ENCODE assay signal across 19 mouse cellular contexts in genomic region chr6:126791488-126791887, GRCm38 (mm10). TPM values are rescaled to one million over a fixed set of nuclear protein-coding genes. Genes with fewer than 3 reads are reported as not detected.
DNase-seq lines count a peak whose midpoint lies in the region; ATAC-seq lines count a peak whose summit lies in the region.
"Had no signal": no experiment of that assay in that cellular context is flagged by ENCODE, and none has a peak within 500 bp of the region (broad histone marks: within the 10 kb centered on the region; RNA-seq: fewer than 3 reads in every experiment).

No protein-coding gene starts in this region.

- DNase-seq in liver: no peak
- no peak for DNase-seq in limb, embryonic 10.5 days (ENCODE audit: low spot score)
- DNase-seq in right cerebral cortex, adult 18-20 months: no peak
- DNase-seq in right cerebral cortex, postnatal 25 days: no peak
- DNase-seq: cerebellum, adult 8-10 months; cerebellum, postnatal 36 days; heart, adult 11 months; kidney, adult 11 months; right cerebral cortex, postnatal 4 days had no signal

- H3K9ac ChIP-seq in heart, embryonic 14.5 days (ENCODE audit: low read length): no peak overlapping the region
- no peak overlapping the region for H3K9ac ChIP-seq in heart, embryonic 11.5 days (ENCODE audit: low read depth, low read length)
- H3K9ac ChIP-seq in liver, embryonic 12.5 days: no peak overlapping the region
- H3K9ac ChIP-seq: forebrain, embryonic 15.5 days; limb, embryonic 13.5 days; liver, embryonic 15.5 days; midbrain, embryonic 15.5 days; neural tube, embryonic 13.5 days had no signal

- H3K36me3 ChIP-seq in heart, embryonic 14.5 days (ENCODE audit: control insufficient read depth, insufficient read depth, low read length): no peaks in the 10 kb centered on the region
- H3K36me3 ChIP-seq in heart, embryonic 11.5 days (ENCODE audit: control insufficient read depth, insufficient read depth, low read length): no peaks in the 10 kb centered on the region
- no peaks in the 10 kb centered on the region for H3K36me3 ChIP-seq in liver, embryonic 12.5 days
- H3K36me3 ChIP-seq in limb, embryonic 10.5 days: no peaks in the 10 kb centered on the region
- H3K36me3 ChIP-seq: forebrain, embryonic 15.5 days; limb, embryonic 13.5 days; liver, embryonic 15.5 days; midbrain, embryonic 15.5 days; neural tube, embryonic 13.5 days had no signal

- no peak for ATAC-seq in heart, embryonic 14.5 days (ENCODE audit: insufficient number of reproducible peaks, insufficient read depth, low FRiP score, low read depth)
- ATAC-seq in heart, embryonic 11.5 days (replicated peaks; ENCODE audit: insufficient number of reproducible peaks, low FRiP score, low TSS enrichment): no peak
- no peak for ATAC-seq in liver, embryonic 12.5 days
- peak; percentile 66 for ATAC-seq in CD4-positive, CD25-positive, alpha-beta regulatory T cell, adult 4 months
- ATAC-seq: forebrain, embryonic 15.5 days; hindbrain, postnatal 0 days; midbrain, embryonic 15.5 days had no signal

- H3K4me2 ChIP-seq in heart, embryonic 14.5 days (ENCODE audit: low read length): peak overlapping the region; percentile 58; the same call in 1 of the 2 replicates
- no peak overlapping the region for H3K4me2 ChIP-seq in heart, embryonic 11.5 days
- peak overlapping the region; percentile 41; the same call in 1 of the 2 replicates for H3K4me2 ChIP-seq in liver, embryonic 12.5 days
- H3K4me2 ChIP-seq: forebrain, embryonic 15.5 days; midbrain, embryonic 15.5 days had no signal

- no peak overlapping the region for H3K27ac ChIP-seq in heart, embryonic 14.5 days (replicated peaks in 1 of 2; ENCODE audit: control insufficient read depth in 1 of 2, insufficient read depth in 1 of 2, low read depth in 2 of 2, low read length in 2 of 2)
- H3K27ac ChIP-seq in heart, embryonic 11.5 days (ENCODE audit: low read depth, low read length): no peak overlapping the region
- no peak overlapping the region for H3K27ac ChIP-seq in liver, embryonic 12.5 days
- peak overlapping the region; percentile 46; the same call in 1 of the 2 replicates for H3K27ac ChIP-seq in limb, embryonic 10.5 days
- H3K27ac ChIP-seq: forebrain, embryonic 15.5 days; hindbrain, postnatal 0 days; limb, embryonic 13.5 days; liver, embryonic 15.5 days; midbrain, embryonic 15.5 days; neural tube, embryonic 13.5 days had no signal

- H3K27me3 ChIP-seq in heart, embryonic 14.5 days (ENCODE audit: control insufficient read depth, insufficient read depth, low read length): no peaks in the 10 kb centered on the region; the same call in 1 of the 2 replicates
- H3K27me3 ChIP-seq in heart, embryonic 11.5 days (ENCODE audit: control insufficient read depth, insufficient read depth, low read length): no peaks in the 10 kb centered on the region
- no peaks in the 10 kb centered on the region for H3K27me3 ChIP-seq in liver, embryonic 12.5 days (replicated peaks)
- no peaks in the 10 kb centered on the region for H3K27me3 ChIP-seq in limb, embryonic 10.5 days (ENCODE audit: low read depth, poor library complexity, severe bottlenecking)
- H3K27me3 ChIP-seq: forebrain, embryonic 15.5 days; limb, embryonic 13.5 days; liver, embryonic 15.5 days; midbrain, embryonic 15.5 days; neural tube, embryonic 13.5 days had no signal

- no peaks in the 10 kb centered on the region for H3K4me1 ChIP-seq in heart, embryonic 14.5 days (ENCODE audit: control insufficient read depth in 2 of 2, insufficient read depth in 2 of 2, low read length in 2 of 2)
- no peaks in the 10 kb centered on the region for H3K4me1 ChIP-seq in heart, embryonic 11.5 days (ENCODE audit: control insufficient read depth, insufficient read depth, low read length)
- no peaks in the 10 kb centered on the region for H3K4me1 ChIP-seq in liver, embryonic 12.5 days
- H3K4me1 ChIP-seq in limb, embryonic 10.5 days: peaks cover 12% of the 10 kb centered on the region
- H3K4me1 ChIP-seq: forebrain, embryonic 15.5 days; liver, embryonic 15.5 days; midbrain, embryonic 15.5 days; neural tube, embryonic 13.5 days had no signal

- H3K4me3 ChIP-seq in heart, embryonic 14.5 days (ENCODE audit: control insufficient read depth in 1 of 2, insufficient read depth in 1 of 2, low read depth in 1 of 2, low read length in 2 of 2): no peak overlapping the region
- no peak overlapping the region for H3K4me3 ChIP-seq in heart, embryonic 11.5 days (ENCODE audit: low read depth, low read length)
- H3K4me3 ChIP-seq in liver, embryonic 12.5 days: no peak overlapping the region
- H3K4me3 ChIP-seq in limb, embryonic 10.5 days: peak overlapping the region; percentile 38; the same call in 1 of the 2 replicates
- H3K4me3 ChIP-seq: forebrain, embryonic 15.5 days; midbrain, embryonic 15.5 days; neural tube, embryonic 13.5 days had no signal

- no peaks in the 10 kb centered on the region for H3K9me3 ChIP-seq in heart, embryonic 14.5 days (ENCODE audit: control insufficient read depth, low read length)
- H3K9me3 ChIP-seq in heart, embryonic 11.5 days (replicated peaks; ENCODE audit: control insufficient read depth, low read length): no peaks in the 10 kb centered on the region; the same call in 1 of the 2 replicates
- no peaks in the 10 kb centered on the region for H3K9me3 ChIP-seq in liver, embryonic 12.5 days (replicated peaks)
- H3K9me3 ChIP-seq in limb, embryonic 10.5 days (replicated peaks): no peaks in the 10 kb centered on the region
- H3K9me3 ChIP-seq: forebrain, embryonic 15.5 days; limb, embryonic 13.5 days; liver, embryonic 15.5 days; midbrain, embryonic 15.5 days; neural tube, embryonic 13.5 days had no signal

- WGBS in heart, embryonic 14.5 days: 41% methylated on average over 4 of the region's 4 CpGs
- WGBS in heart, embryonic 11.5 days (ENCODE audit: insufficient replicate concordance): 32% methylated on average over 4 of the region's 4 CpGs
- WGBS in liver, embryonic 12.5 days (ENCODE audit: insufficient replicate concordance): 18% methylated on average over 4 of the region's 4 CpGs
- 26% methylated on average over 4 of the region's 4 CpGs for WGBS in limb, embryonic 10.5 days

RNA-seq across cellular contexts. Expression of gene Kcna6, which starts 51.0 kb away (rescaled TPM):
- 0.58 and 1.0 TPM in 2 replicates for polyA plus RNA-seq in heart, embryonic 14.5 days (2014; fragmentation: Nextera tagmentation; extraction: Ambion mirVana)
- 0.97 and 1.5 TPM in 2 replicates for polyA plus RNA-seq in heart, embryonic 11.5 days (2014; fragmentation: Nextera tagmentation; extraction: Ambion mirVana)
- 0.45 and 0.50 TPM in 2 replicates for polyA plus RNA-seq in liver, embryonic 12.5 days (2016; fragmentation: Nextera tagmentation; extraction: Ambion mirVana)
- polyA plus RNA-seq in CD4-positive, CD25-positive, alpha-beta regulatory T cell, adult 4 months (2017; shearing (Covaris generic)): not detected
- polyA plus RNA-seq in limb, embryonic 10.5 days (2016; fragmentation: Nextera tagmentation; extraction: Ambion mirVana): 4.3 and 6.8 TPM in 2 replicates

RNA-seq across cellular contexts. Expression of gene Ndufa9, which starts 57.4 kb away (rescaled TPM):
- polyA plus RNA-seq in heart, embryonic 14.5 days (2014; fragmentation: Nextera tagmentation; extraction: Ambion mirVana): 394 and 409 TPM in 2 replicates
- 299 and 352 TPM in 2 replicates for polyA plus RNA-seq in heart, embryonic 11.5 days (2014; fragmentation: Nextera tagmentation; extraction: Ambion mirVana)
- 168 and 169 TPM in 2 replicates for polyA plus RNA-seq in liver, embryonic 12.5 days (2016; fragmentation: Nextera tagmentation; extraction: Ambion mirVana)
- polyA plus RNA-seq in CD4-positive, CD25-positive, alpha-beta regulatory T cell, adult 4 months (2017; shearing (Covaris generic)): 100 to 1,000 TPM; 170 to 192 TPM
- 195 and 206 TPM in 2 replicates for polyA plus RNA-seq in limb, embryonic 10.5 days (2016; fragmentation: Nextera tagmentation; extraction: Ambion mirVana)
